Mouse (Mus musculus) telencephalon, adult 2 months (tissue): ENCODE data around the gene Wnt3.
"Not testable (repeated sequence)": the region's sequence is repeated elsewhere in the genome, so short reads cannot be mapped to it uniquely, and the experiment has no call there.

Experiments used
- DNase-seq: peaks from one replicate; pipeline ENCODE4 v3.0.0-alpha.2; 2011; ENCODE audit warnings: low read depth, low spot score

Gene Wnt3

GRCm38 (mm10) chr11:103773387-103774227, at the start of gene Wnt3:
Gene Wnt3 (plus strand): TSS chr11:103774150.
- DNase-seq, result no peak

- peak; percentile 69 for DNase-seq
These were observed 49.6 kb upstream of the Wnt3 start for GRCm38 (mm10) chr11:103724331-103724771.

GRCm38 (mm10) chr11:103729282-103729985, 44.5 kb upstream of the Wnt3 start:
- DNase-seq, result no peak

- no peak for DNase-seq
These were observed 42.4 kb upstream of the Wnt3 start for GRCm38 (mm10) chr11:103731594-103731993.

DNA sequence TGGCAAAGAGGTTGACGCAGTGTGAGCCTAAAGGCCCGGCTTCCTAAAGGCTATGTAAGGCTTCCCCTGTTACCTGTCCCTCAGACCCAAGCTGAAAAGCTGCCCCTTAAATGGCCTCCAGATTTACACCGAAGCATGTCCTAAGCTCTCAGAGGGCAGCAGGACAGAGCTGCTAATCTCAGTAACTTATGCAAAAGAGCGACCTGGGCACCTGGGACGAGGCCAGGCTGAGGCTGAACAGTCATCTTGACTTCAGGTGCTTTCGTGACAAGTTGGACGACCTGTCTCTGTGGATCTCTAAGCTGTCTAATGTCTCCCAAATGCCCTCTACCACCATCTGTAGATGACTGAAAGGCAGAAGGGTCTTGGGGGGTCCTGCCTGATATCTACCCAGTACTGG, 41.6 kb upstream of the Wnt3 start:
- no peak for DNase-seq

- peak; percentile 43 for DNase-seq
These were observed 40.9 kb upstream of the Wnt3 start for GRCm38 (mm10) chr11:103733069-103733468.

DNA sequence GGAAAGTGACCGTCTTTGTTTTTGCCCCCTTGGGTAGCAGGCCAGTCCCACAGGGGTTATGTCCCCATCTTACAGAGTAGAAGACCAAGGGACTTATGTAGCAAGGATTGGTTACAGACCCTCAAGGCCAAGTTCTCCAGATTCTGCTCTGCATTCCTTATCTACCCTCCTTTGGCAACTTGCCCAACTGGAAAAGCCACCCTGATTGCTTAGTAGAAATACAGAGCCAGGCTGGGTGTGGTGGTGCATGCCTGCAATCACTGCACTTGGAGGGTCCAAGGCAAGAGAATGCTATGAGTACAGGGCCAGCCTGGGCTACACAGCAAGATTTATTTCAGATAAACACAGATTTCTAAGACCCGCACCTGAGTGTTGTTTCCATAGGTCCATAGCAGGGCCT, 40.0 kb upstream of the Wnt3 start:
- DNase-seq, result no peak

DNA sequence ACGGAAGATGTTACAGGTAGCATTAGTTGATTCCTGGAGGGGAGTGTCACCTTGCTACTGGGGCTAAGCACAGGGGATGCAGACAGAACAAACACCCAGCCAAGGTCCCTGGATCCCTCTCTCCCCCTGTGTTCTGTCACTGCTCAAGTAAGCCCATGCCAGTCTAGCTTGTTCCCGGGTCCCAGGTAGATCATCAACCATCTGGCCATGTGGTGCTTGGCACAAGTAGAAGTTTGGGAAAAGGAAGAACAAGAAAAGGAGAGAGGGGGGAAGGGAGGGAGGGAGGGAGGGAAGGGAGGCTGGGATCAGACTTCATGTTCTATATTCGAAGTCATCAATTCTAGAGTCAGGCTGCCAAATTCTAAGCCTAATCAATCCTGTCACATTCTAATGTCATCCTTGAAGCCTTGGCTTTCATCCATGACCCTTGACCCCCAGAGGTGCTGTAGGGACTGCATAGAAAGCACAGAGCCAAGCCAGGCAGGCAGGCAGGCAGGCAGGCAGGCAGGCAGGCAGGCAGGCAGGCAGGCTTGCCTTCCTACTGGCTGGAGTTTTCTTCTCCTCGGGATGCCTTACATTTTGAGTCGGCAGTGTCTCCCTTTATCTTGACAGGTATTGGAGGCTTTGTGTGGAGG, 39.4 kb upstream of the Wnt3 start:
- DNase-seq, result no peak

- DNase-seq, result no peak
These were observed 38.7 kb upstream of the Wnt3 start for GRCm38 (mm10) chr11:103735046-103735781.

- no peak for DNase-seq
These were observed 24.5 kb upstream of the Wnt3 start, which contains the start of gene Wnt9b for GRCm38 (mm10) chr11:103749306-103750089. Gene Wnt9b (minus strand): TSS chr11:103749821.

DNA sequence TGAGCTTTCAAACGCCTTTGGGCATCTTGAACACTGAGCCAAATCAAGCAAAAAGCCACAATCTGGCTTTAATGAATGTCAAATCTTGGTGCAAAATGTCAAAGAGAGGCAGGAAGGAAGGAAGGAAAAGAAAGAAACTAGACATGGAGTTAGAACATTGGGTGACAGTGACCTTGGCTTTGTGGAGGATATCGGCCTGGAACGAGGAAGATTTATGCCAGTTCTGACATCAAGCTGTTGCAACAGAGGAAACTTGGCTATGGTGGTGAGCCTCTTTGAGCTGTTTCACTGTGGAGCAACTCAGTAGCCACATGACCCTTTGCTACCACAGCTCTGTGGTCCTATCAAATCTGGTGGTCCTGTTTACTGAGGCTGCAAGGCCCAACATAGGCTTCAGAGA, 23.3 kb upstream of the Wnt3 start:
- DNase-seq, result no peak

- DNase-seq, result no peak
These were observed 15.9 kb upstream of the Wnt3 start for GRCm38 (mm10) chr11:103758054-103758453.

- DNase-seq, result no peak
These were observed 15.2 kb upstream of the Wnt3 start for GRCm38 (mm10) chr11:103758706-103759105.

- no peak for DNase-seq
These were observed 13.8 kb upstream of the Wnt3 start for GRCm38 (mm10) chr11:103760101-103760500.

GRCm38 (mm10) chr11:103760891-103761290, 13.1 kb upstream of the Wnt3 start:
- DNase-seq, result not testable (repeated sequence)

DNA sequence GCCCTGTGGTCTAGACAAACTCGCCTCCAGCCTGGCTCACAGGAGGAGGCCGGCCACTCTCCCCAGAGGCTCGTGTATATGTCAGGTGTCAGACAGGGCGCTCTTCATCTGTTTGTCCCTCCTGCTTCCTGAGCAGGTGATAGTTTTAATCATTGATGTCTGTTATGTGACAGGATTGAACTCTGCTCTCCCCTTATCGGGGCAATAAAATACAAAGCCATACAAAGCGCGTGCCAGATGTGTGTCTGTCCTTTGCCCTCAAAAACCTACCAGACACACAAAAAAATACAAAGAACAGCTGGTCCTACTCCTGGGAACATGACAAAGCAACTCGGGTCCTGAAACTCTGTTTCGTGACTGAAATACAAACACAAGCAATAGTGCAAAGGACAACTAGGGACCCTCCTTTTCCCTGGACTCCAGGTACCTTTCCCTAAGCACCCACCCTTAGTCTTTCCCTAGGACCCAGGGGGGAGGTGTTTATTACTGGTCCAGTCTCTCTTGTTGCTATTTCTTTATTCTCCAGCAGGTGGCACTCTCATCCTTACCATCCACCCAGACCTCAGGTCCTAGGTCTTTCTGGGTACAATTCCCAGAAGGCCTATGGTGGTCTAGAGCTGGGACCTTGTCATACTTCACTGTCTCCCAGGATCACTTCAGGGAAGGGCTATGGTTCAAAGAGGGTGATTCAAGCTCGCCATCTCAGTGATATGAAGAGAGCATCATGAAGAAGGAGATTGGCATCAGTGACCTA, 10.4 kb upstream of the Wnt3 start:
- DNase-seq, result no peak

DNA sequence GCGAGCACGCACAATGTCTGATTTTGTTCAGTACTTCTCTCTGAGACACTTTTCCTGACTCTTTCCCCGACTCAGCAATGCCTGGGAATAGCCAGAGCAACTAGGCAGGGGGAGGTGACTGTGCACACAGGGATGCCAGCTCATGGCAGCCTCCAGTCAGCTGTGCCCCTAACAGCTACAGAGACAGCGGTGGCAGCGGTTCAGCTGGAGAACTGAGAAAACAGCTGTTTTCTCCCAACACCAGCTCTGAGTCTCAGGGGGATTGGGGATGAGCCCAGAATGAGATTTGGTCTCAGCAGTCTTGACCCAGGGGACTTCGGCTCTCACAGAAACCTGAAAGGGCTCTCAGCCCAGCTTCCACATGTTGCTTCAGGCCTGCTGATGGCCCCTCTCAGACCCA, 9.3 kb upstream of the Wnt3 start:
- no peak for DNase-seq

DNA sequence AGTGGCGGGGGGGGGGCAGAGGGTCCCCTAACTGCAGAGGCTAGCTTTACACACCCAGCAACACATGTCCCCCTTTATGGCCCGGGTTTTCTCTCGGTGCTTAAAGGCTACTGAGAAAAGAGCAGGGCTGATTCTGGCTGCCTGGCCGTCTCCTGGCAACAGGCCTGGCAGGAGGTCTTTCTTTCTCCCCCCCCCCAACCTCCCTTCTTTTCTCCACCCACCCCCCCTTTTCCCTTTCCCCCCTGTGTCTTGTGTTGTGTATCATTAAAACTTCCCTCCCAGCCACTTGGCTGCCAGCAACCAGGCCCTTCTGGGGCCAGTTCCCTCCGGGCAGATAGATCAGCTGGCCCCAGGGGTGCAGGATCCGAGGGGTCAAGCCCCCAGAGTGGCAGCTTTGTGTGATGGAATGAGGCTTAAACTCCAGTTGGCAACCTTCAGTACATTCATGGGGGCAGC, 8.4 kb upstream of the Wnt3 start:
- DNase-seq, result no peak

DNA sequence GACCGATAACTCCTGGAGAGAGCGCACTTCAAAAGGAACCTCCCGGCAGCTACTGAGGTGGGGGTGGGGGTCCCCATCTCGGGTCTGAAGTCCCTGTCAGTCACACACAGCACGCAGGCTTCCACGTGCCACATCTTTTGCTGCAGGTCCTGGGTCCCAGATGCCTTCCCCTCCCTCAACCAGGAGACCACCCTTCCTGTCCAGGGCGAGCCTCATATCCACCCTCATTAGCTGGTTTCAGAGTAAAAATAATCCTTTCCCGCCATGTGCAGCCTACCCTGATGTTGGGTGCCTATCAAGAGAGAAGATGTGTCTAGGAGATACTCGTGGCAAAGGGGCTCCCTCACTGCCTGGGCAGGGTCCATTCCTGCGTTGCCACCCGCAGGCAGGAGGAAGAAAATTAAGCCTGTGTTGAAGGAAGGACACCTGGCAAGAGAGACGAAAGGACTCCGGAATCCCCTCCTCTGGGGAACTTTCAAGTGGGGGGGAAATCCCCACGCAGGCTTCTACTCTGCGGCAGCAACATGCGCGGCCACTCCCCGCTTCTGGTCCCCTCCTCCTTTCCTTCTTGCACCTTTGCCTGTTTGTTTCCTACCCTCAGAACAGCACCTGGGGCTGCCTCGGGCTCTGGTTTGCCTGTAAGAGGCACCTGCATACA, 2.7 kb upstream of the Wnt3 start:
- no peak for DNase-seq
